Mouse (Mus musculus) skeletal muscle tissue, adult 2 months (tissue): Measurements from ENCODE around the gene Nit1.

Experiments used
- DNase-seq: peaks from one replicate; pipeline ENCODE4 v3.0.0-alpha.2; 2012; ENCODE audit warnings: low read depth, low spot score

Nit1 gene

GRCm38 (mm10) chr1:171293906-171294297, 51.5 kb downstream of the Nit1 start:
- DNase-seq: no peak

- no peak for DNase-seq
Measured at GRCm38 (mm10) chr1:171293351-171293750, 52.1 kb downstream of the Nit1 start.

GRCm38 (mm10) chr1:171288328-171288727, 57.1 kb downstream of the Nit1 start:
- DNase-seq: no peak
